Mouse (Mus musculus) ZHBTc4 (cell line): ENCODE measurements around the gene Cd247.
"Not testable (repeated sequence)": the region's sequence is repeated elsewhere in the genome, so short reads cannot be mapped to it uniquely, and the experiment has no call there.

ENCODE experiments used
- DNase-seq: peaks from one replicate; pipeline ENCODE4 v3.0.0-alpha.2; 2011; ENCODE audit warnings: low read depth, low spot score

The Cd247 gene

GRCm38 (mm10) chr1:165788511-165788910, at the start of gene Cd247:
TSS of gene Cd247 (plus strand) at chr1:165788681.
- no peak for DNase-seq

GRCm38 (mm10) chr1:165738985-165739384, 49.5 kb upstream of the Cd247 start:
- DNase-seq = no peak

- DNase-seq = no peak
Observed at GRCm38 (mm10) chr1:165741989-165742388, 46.5 kb upstream of the Cd247 start.

GRCm38 (mm10) chr1:165748053-165748452, 40.4 kb upstream of the Cd247 start:
- DNase-seq = no peak

GRCm38 (mm10) chr1:165751142-165751541, 37.3 kb upstream of the Cd247 start:
- DNase-seq = no peak

- no peak for DNase-seq
Observed at GRCm38 (mm10) chr1:165751838-165752237, 36.6 kb upstream of the Cd247 start.

GRCm38 (mm10) chr1:165754205-165754604, 34.3 kb upstream of the Cd247 start:
- DNase-seq = no peak

- DNase-seq = no peak
Observed at GRCm38 (mm10) chr1:165755194-165755593, 33.3 kb upstream of the Cd247 start.

GRCm38 (mm10) chr1:165761522-165762305, 26.8 kb upstream of the Cd247 start:
- DNase-seq = no peak

GRCm38 (mm10) chr1:165762498-165762897, 26.0 kb upstream of the Cd247 start:
- DNase-seq = not testable (repeated sequence)

GRCm38 (mm10) chr1:165762914-165763634, 25.4 kb upstream of the Cd247 start:
- no peak for DNase-seq

- DNase-seq = peak; percentile 95
Observed at GRCm38 (mm10) chr1:165763635-165764372, 24.7 kb upstream of the Cd247 start, which contains the start of gene Creg1. TSS of gene Creg1 (plus strand) at chr1:165763746.

- DNase-seq = no peak
Observed at GRCm38 (mm10) chr1:165764571-165764970, 23.9 kb upstream of the Cd247 start.

GRCm38 (mm10) chr1:165765041-165765440, 23.4 kb upstream of the Cd247 start:
- no peak for DNase-seq

- peak; percentile 74 for DNase-seq
Observed at GRCm38 (mm10) chr1:165765651-165766294, 22.7 kb upstream of the Cd247 start.

- DNase-seq = no peak
Observed at GRCm38 (mm10) chr1:165766295-165766890, 22.1 kb upstream of the Cd247 start.

GRCm38 (mm10) chr1:165768894-165769512, 19.5 kb upstream of the Cd247 start:
- DNase-seq = peak; percentile 35

GRCm38 (mm10) chr1:165770181-165770759, 18.2 kb upstream of the Cd247 start:
- no peak for DNase-seq

GRCm38 (mm10) chr1:165771491-165771897, 17.0 kb upstream of the Cd247 start:
- peak; percentile 95 for DNase-seq

GRCm38 (mm10) chr1:165771998-165772397, 16.5 kb upstream of the Cd247 start:
- DNase-seq = peak; percentile 65
